Mouse (Mus musculus) hindbrain, embryonic 12.5 days (tissue): ENCODE measurements at regions not wholly inside any gene's neighbourhood (a gene's known extent, or its start where the extent isn't known, plus 50 kb on each side); places are given as distances from the start of the nearest gene placed in this dataset.

Experiments used
- ATAC-seq: fragments of 200-750 bp; cut with Nextera tagmentation; 2 replicates; pipeline ENCODE4 v1.8.0; 2017; ENCODE audit warnings: moderate TSS enrichment; ENCODE audit not compliant: low FRiP score
- H3K27ac ChIP-seq: fragments of 300-500 bp; sonication (generic); 2 replicates; pipeline ENCODE4 v1.5.1; 2016; ENCODE audit warnings: mild to moderate bottlenecking
- H3K27me3 ChIP-seq: fragments of 300-500 bp; sonication (generic); 2 replicates; pipeline ENCODE4 v1.6.1; 2016; ENCODE audit warnings: mild to moderate bottlenecking
- H3K36me3 ChIP-seq: fragments of 300-500 bp; sonication (generic); 2 replicates; pipeline ENCODE4 v1.6.1; 2016; ENCODE audit warnings: mild to moderate bottlenecking
- H3K4me1 ChIP-seq: fragments of 300-500 bp; sonication (generic); 2 replicates; pipeline ENCODE4 v1.6.1; 2016
- H3K4me2 ChIP-seq: fragments of 300-500 bp; sonication (generic); replicated peaks from 2 replicates; pipeline ENCODE4 v1.6.1; 2016; ENCODE audit warnings: mild to moderate bottlenecking
- H3K4me3 ChIP-seq: fragments of 300-500 bp; sonication (generic); 2 replicates; pipeline ENCODE4 v1.5.1; 2016; ENCODE audit warnings: mild to moderate bottlenecking
- H3K9ac ChIP-seq: fragments of 300-500 bp; sonication (generic); 2 replicates; pipeline ENCODE4 v1.6.1; 2016; ENCODE audit warnings: mild to moderate bottlenecking, moderate library complexity
- H3K9me3 ChIP-seq: fragments of 300-500 bp; sonication (generic); replicated peaks from 2 replicates; pipeline ENCODE4 v1.6.1; 2016; ENCODE audit warnings: mild to moderate bottlenecking
- WGBS: fragments of 180-500 bp; shearing (Covaris S2); methylation state at CpG from one replicate; pipeline ENCODE4 v1.1.7; 2016; 5-methylcytosine and 5-hydroxymethylcytosine counted together

GRCm38 (mm10) chr6:14298167-14298566 lies 426.8 kb upstream of the 2610001J05Rik start:
- no peak for ATAC-seq
- Histone ChIP-seq H3K27me3 (no peaks in the 10 kb centered on the region), H3K9me3 (no peaks in the 10 kb centered on the region)

GRCm38 (mm10) chr6:14297428-14297827 lies 426.1 kb upstream of the 2610001J05Rik start:
- Histone ChIP-seq H3K9me3 (no peaks in the 10 kb centered on the region), H3K27me3 (no peaks in the 10 kb centered on the region), H3K4me2 (no peak overlapping the region), H3K27ac (no peak overlapping the region), H3K4me1 (no peaks in the 10 kb centered on the region), H3K36me3 (no peaks in the 10 kb centered on the region), H3K4me3 (no peak overlapping the region), H3K9ac (no peak overlapping the region)
- ATAC-seq = no peak

More at GRCm38 (mm10) chr6:14298167-14298566, 426.8 kb upstream of the 2610001J05Rik start:
- Histone ChIP-seq H3K4me2 (no peak overlapping the region), H3K27ac (no peak overlapping the region), H3K36me3 (no peaks in the 10 kb centered on the region), H3K4me3 (no peak overlapping the region), H3K4me1 (no peaks in the 10 kb centered on the region), H3K9ac (no peak overlapping the region)

DNA sequence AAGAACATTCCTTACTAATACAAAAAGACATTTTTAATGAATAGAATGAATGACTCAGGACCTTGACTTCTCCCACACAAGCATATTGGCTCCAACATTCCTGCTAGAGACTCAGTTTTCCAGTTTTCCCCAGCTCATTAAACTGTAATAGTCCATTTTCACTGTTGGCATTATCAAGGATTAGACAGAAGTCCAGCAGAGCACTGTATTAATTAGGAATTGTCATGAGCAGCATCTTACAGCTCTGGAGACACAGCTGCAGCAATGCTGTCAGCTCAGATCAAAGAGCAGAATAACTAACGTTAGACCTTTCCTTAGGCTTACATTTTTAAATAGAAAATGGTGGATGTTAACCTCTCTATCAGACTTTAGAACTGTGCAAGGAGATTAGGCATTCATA lies 419.5 kb upstream of the 2610001J05Rik start:
- no peaks in the 10 kb centered on the region for H3K4me1 ChIP-seq
- H3K36me3 ChIP-seq = no peaks in the 10 kb centered on the region
- H3K27me3 ChIP-seq = no peaks in the 10 kb centered on the region
- 49% methylated on average over 1 of the region's 1 CpGs for WGBS
- no peak overlapping the region for H3K4me3 ChIP-seq
- no peak for ATAC-seq
- H3K9ac ChIP-seq = no peak overlapping the region
- no peaks in the 10 kb centered on the region for H3K9me3 ChIP-seq
- no peak overlapping the region for H3K4me2 ChIP-seq
- H3K27ac ChIP-seq = no peak overlapping the region

DNA sequence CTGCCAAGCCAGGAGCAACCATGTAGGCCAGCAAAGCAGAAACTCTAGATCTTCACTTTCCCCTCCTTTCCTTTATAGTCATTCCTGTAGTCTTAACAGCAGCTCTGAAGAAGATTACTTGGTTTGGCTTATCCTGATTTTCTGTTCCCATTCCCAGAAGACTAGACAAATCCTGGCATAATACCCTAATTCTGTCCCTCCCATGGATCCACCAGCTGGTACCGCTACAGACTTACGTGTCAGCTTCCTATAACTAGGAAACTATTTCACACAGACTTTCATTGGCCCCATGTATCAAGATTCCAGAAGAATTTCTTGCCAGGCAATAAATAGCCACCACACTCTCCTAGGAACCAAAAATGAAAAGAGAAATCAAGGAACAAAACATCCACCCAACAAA lies 410.2 kb upstream of the 2610001J05Rik start:
- H3K4me1 ChIP-seq = no peaks in the 10 kb centered on the region
- no peaks in the 10 kb centered on the region for H3K9me3 ChIP-seq
- no peak overlapping the region for H3K27ac ChIP-seq
- no peak overlapping the region for H3K9ac ChIP-seq
- H3K4me2 ChIP-seq = no peak overlapping the region
- no peaks in the 10 kb centered on the region for H3K27me3 ChIP-seq
- H3K4me3 ChIP-seq = no peak overlapping the region
- WGBS = 97% methylated on average over 2 of the region's 2 CpGs
- no peak for ATAC-seq
- no peaks in the 10 kb centered on the region for H3K36me3 ChIP-seq

GRCm38 (mm10) chr6:14261941-14262340 lies 390.6 kb upstream of the 2610001J05Rik start:
- H3K9me3 ChIP-seq = no peaks in the 10 kb centered on the region
- H3K36me3 ChIP-seq = no peaks in the 10 kb centered on the region
- no peak overlapping the region for H3K4me3 ChIP-seq
- no peak overlapping the region for H3K4me2 ChIP-seq
- WGBS = 100% methylated on average over 1 of the region's 1 CpGs
- no peak overlapping the region for H3K9ac ChIP-seq
- no peaks in the 10 kb centered on the region for H3K27me3 ChIP-seq
- H3K4me1 ChIP-seq = no peaks in the 10 kb centered on the region
- no peak for ATAC-seq
- no peak overlapping the region for H3K27ac ChIP-seq

- Histone ChIP-seq H3K27ac (no peak overlapping the region), H3K4me3 (no peak overlapping the region), H3K4me1 (no peaks in the 10 kb centered on the region), H3K36me3 (no peaks in the 10 kb centered on the region), H3K9me3 (no peaks in the 10 kb centered on the region), H3K4me2 (no peak overlapping the region), H3K9ac (no peak overlapping the region), H3K27me3 (no peaks in the 10 kb centered on the region)
- ATAC-seq = no peak
Measured at GRCm38 (mm10) chr6:14240331-14240730, 369.0 kb upstream of the 2610001J05Rik start.

- Histone ChIP-seq H3K27me3 (no peaks in the 10 kb centered on the region), H3K27ac (no peak overlapping the region), H3K4me3 (no peak overlapping the region), H3K4me1 (no peaks in the 10 kb centered on the region), H3K36me3 (no peaks in the 10 kb centered on the region), H3K9ac (no peak overlapping the region), H3K4me2 (no peak overlapping the region), H3K9me3 (no peaks in the 10 kb centered on the region)
- ATAC-seq = no peak
- 68% methylated on average over 2 of the region's 2 CpGs for WGBS
Measured at GRCm38 (mm10) chr6:14239151-14239550, 367.8 kb upstream of the 2610001J05Rik start.

DNA sequence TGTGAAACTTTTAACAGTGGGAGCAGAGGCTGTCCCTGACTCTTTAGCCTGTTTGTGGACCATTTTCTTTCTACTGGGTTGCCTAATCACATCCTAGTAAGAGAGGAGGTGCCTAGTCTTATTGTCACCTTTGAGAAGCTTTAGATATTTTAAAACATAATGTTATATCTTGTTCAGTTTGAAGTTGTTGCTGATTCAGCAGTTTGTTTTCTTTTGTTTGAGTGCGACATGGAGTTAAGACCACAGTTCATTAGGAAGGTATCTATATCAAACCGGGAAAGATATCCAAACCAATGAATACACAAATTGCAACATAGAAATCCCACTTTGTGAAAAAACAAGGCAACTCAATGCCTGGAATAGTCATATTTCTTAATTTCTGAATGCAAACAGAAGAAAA lies 359.5 kb upstream of the 2610001J05Rik start:
- no peaks in the 10 kb centered on the region for H3K36me3 ChIP-seq
- whole genome bisulfite sequencing = 91% methylated on average over 2 of the region's 2 CpGs
- no peaks in the 10 kb centered on the region for H3K27me3 ChIP-seq
- no peaks in the 10 kb centered on the region for H3K4me1 ChIP-seq
- no peak overlapping the region for H3K9ac ChIP-seq
- no peak overlapping the region for H3K27ac ChIP-seq
- H3K4me2 ChIP-seq = no peak overlapping the region
- no peaks in the 10 kb centered on the region for H3K9me3 ChIP-seq
- ATAC-seq = no peak
- H3K4me3 ChIP-seq = no peak overlapping the region

DNA sequence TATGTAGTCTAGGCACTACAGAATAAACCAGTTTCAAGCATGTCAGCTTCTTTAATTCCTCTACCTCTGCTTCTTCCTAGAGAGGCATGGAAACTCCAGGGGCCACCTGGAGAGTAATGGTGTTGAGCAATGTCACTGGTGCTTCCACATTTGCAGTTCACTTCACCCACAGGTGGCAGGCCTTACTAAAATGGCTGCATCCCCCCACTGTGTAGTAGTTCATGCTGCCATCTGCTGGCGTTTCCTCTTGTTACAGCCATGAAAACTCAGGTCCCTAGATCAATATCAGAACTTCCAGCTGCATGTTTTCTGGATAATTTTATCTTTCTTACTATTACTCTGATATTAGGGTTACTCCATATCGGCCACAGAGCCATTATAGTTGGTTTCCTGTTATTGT lies 336.2 kb upstream of the 2610001J05Rik start:
- Histone ChIP-seq H3K4me3 (no peak overlapping the region), H3K9ac (no peak overlapping the region), H3K4me1 (no peaks in the 10 kb centered on the region), H3K9me3 (no peaks in the 10 kb centered on the region), H3K4me2 (no peak overlapping the region), H3K27me3 (no peaks in the 10 kb centered on the region), H3K36me3 (no peaks in the 10 kb centered on the region), H3K27ac (no peak overlapping the region)
- 17% methylated on average over 2 of the region's 2 CpGs for WGBS
- ATAC-seq = no peak

GRCm38 (mm10) chr6:14197107-14197506 lies 325.8 kb upstream of the 2610001J05Rik start:
- no peak overlapping the region for H3K9ac ChIP-seq
- H3K4me2 ChIP-seq = no peak overlapping the region
- H3K4me3 ChIP-seq = no peak overlapping the region
- WGBS = 71% methylated on average over 3 of the region's 3 CpGs
- H3K27ac ChIP-seq = no peak overlapping the region
- no peaks in the 10 kb centered on the region for H3K36me3 ChIP-seq
- ATAC-seq = no peak
- H3K4me1 ChIP-seq = no peaks in the 10 kb centered on the region
- H3K27me3 ChIP-seq = no peaks in the 10 kb centered on the region
- no peaks in the 10 kb centered on the region for H3K9me3 ChIP-seq

DNA sequence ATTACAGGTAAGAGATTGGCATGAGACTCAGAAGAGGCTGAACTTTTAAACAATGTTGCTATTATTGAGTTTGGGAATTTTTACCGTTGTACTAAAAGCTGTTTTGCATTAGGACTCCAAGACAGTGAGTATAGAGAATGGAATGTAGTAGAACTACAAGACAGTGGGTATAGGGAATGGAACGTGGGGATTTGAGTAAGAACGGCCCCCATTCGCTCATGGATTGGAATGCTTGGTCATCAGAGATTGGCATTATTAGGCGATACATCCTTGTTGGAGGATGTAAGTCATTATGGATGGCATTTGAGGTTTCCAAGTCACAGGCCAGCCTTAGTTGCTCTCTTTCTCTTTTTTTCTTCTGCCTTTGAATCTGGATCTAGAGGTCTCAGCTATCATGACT lies 324.0 kb upstream of the 2610001J05Rik start:
- 84% methylated on average over 5 of the region's 5 CpGs for whole genome bisulfite sequencing
- ATAC-seq = no peak
- no peaks in the 10 kb centered on the region for H3K36me3 ChIP-seq
- H3K27me3 ChIP-seq = no peaks in the 10 kb centered on the region
- H3K4me3 ChIP-seq = no peak overlapping the region
- no peaks in the 10 kb centered on the region for H3K4me1 ChIP-seq
- no peaks in the 10 kb centered on the region for H3K9me3 ChIP-seq
- no peak overlapping the region for H3K9ac ChIP-seq
- H3K27ac ChIP-seq = no peak overlapping the region
- no peak overlapping the region for H3K4me2 ChIP-seq

DNA sequence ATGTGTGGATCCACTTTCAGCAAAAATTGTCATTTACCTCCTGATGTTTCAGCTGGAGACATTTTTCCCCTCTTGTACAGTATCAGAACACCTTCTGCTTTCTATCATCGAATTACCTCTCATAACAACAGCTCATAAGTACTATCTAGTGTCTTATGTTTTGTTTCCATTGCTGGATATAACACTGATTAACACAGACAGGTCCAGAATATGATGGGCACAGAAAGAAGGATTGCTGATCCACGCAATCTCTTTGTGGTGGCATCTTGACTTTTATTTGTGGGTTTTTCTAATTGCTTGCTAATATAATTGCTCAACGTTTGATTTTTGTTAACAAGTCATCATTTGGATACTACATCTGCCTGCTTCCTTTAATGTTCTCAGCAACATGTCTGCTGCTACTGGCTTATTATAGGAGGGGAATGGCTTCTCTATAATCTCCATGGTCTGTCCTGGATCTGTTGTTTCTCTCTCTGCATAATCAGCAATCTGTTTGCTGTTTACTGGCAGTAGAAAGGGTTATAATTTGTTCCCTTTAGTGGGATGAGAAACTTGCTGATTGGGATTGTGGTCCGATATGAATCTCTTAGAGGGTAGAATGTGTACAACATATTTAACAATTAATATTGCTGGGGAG lies 320.2 kb upstream of the 2610001J05Rik start:
- Histone ChIP-seq H3K9ac (no peak overlapping the region), H3K4me3 (no peak overlapping the region), H3K4me1 (no peaks in the 10 kb centered on the region), H3K4me2 (no peak overlapping the region), H3K36me3 (no peaks in the 10 kb centered on the region), H3K27me3 (no peaks in the 10 kb centered on the region), H3K9me3 (no peaks in the 10 kb centered on the region), H3K27ac (no peak overlapping the region)
- no peak for ATAC-seq
- 83% methylated on average over 4 of the region's 4 CpGs for WGBS

GRCm38 (mm10) chr6:14185921-14186420 lies 314.7 kb upstream of the 2610001J05Rik start:
- ATAC-seq = no peak
- Histone ChIP-seq H3K9ac (no peak overlapping the region), H3K27ac (no peak overlapping the region), H3K9me3 (no peaks in the 10 kb centered on the region), H3K4me1 (no peaks in the 10 kb centered on the region), H3K4me3 (no peak overlapping the region), H3K4me2 (no peak overlapping the region), H3K36me3 (no peaks in the 10 kb centered on the region), H3K27me3 (no peaks in the 10 kb centered on the region)
- WGBS = 73% methylated on average over 2 of the region's 2 CpGs
